Mouse (Mus musculus) forebrain, embryonic 14.5 days (tissue): Measurements from ENCODE around the gene Znhit6. TPM values are rescaled to one million over a fixed set of nuclear protein-coding genes. Genes with fewer than 3 reads are reported as not detected.

Experiments
- ATAC-seq: fragments of 200-750 bp; cut with Nextera tagmentation; 2 replicates; pipeline ENCODE4 v1.8.0; 2017; ENCODE audit warnings: mild to moderate bottlenecking, moderate library complexity
- DNase-seq: peaks from one replicate; pipeline ENCODE4 v3.0.0-alpha.2; 2015; ENCODE audit warnings: low spot score
- H3K27ac ChIP-seq: fragments of 300-500 bp; sonication (generic); 2 replicates; pipeline ENCODE4 v1.5.1; 2014; ENCODE audit warnings: low read depth, mild to moderate bottlenecking, control low read depth, low read length, moderate library complexity
- H3K27me3 ChIP-seq: fragments of 300-500 bp; sonication (generic); replicated peaks from 2 replicates; pipeline ENCODE4 v1.6.1; 2014; ENCODE audit warnings: low read length, control low read depth, mixed read lengths; ENCODE audit not compliant: control insufficient read depth, insufficient read depth
- H3K36me3 ChIP-seq: fragments of 300-500 bp; sonication (generic); 2 replicates; pipeline ENCODE4 v1.6.1; 2014; ENCODE audit warnings: low read length, control low read depth; ENCODE audit not compliant: control insufficient read depth, insufficient read depth
- H3K4me1 ChIP-seq: fragments of 300-500 bp; sonication (generic); 2 replicates; pipeline ENCODE4 v1.6.1; 2014; ENCODE audit warnings: antibody characterized with exemption, low read length, control low read depth; ENCODE audit not compliant: control insufficient read depth, insufficient read depth
- H3K4me2 ChIP-seq: fragments of 300-500 bp; sonication (generic); 2 replicates; pipeline ENCODE4 v1.6.1; 2014; ENCODE audit warnings: mild to moderate bottlenecking, control low read depth, low read length
- H3K4me3 ChIP-seq: fragments of 300-500 bp; sonication (generic); 2 replicates; pipeline ENCODE4 v1.5.1; 2014; ENCODE audit warnings: low read depth, low read length, control low read depth
- H3K9ac ChIP-seq: fragments of 300-500 bp; sonication (generic); 2 replicates; pipeline ENCODE4 v1.6.1; 2014; ENCODE audit warnings: mild to moderate bottlenecking, low read length, control low read depth, moderate library complexity
- H3K9me3 ChIP-seq: fragments of 300-500 bp; sonication (generic); replicated peaks from 2 replicates; pipeline ENCODE4 v1.6.1; 2016; ENCODE audit warnings: low read length, control low read depth, mixed read lengths; ENCODE audit not compliant: control insufficient read depth
- WGBS: fragments of 180-500 bp; shearing (Covaris S2); extraction: QIAGEN DNeasy Blood & Tissue Kit; methylation state at CpG from one replicate; pipeline ENCODE4 v1.1.7; 2014; 5-methylcytosine and 5-hydroxymethylcytosine counted together
- polyA plus RNA-seq: library from polyadenylated mRNA; unstranded; fragments of >200 nt; fragmentation: Nextera tagmentation; extraction: Ambion mirVana; gene quantifications from 2 replicates; pipeline ENCODE4 v1.2.1, GENCODE M21; 2014

Gene Znhit6
- polyA plus RNA-seq, 1 experiment from 2014 or later = 28.0 TPM

- peak; percentile 50 for DNase-seq
- ATAC-seq = peak; percentile 45; the same call in 1 of the 2 replicates
- Histone ChIP-seq H3K27ac (peak overlapping the region; percentile 21; the same call in 1 of the 2 replicates), H3K36me3 (no peaks in the 10 kb centered on the region), H3K4me2 (peak overlapping the region; percentile 21; the same call in 1 of the 2 replicates), H3K9ac (peak overlapping the region; percentile 10; the same call in 1 of the 2 replicates), H3K27me3 (no peaks in the 10 kb centered on the region), H3K9me3 (no peaks in the 10 kb centered on the region), H3K4me1 (peaks cover 10% of the 10 kb centered on the region), H3K4me3 (no peak overlapping the region)
- WGBS = 16% methylated on average over 17 of the region's 17 CpGs
Observed at GRCm38 (mm10) chr3:145614362-145615115, 38.5 kb downstream of the Znhit6 start.

DNA sequence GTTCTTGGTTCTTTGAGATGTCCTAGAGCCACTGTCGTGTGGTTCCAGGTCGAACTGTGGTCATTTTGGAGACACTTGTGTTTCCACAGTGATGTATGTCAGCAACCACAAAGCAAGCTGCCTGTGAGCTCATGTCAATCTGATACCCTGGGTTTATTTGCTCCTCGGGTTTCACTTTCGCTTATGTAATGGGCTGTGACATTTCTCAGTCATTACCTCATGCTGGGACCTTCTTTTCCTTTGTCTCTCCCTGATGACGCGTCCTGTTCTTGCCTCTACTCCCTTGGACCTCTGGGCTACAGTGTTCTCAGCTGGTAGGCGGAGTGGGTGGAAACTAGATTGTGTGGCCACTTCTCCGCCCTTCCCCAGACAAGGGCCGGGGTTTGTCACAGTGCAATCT, 42.3 kb downstream of the Znhit6 start:
- H3K27ac ChIP-seq = no peak overlapping the region
- peaks cover 10% of the 10 kb centered on the region for H3K4me1 ChIP-seq
- ATAC-seq (no peak), DNase-seq (no peak)
- H3K9me3 ChIP-seq = no peaks in the 10 kb centered on the region
- no peak overlapping the region for H3K4me3 ChIP-seq
- WGBS = 79% methylated on average over 9 of the region's 9 CpGs
- no peak overlapping the region for H3K4me2 ChIP-seq
- H3K36me3 ChIP-seq = no peaks in the 10 kb centered on the region
- no peaks in the 10 kb centered on the region for H3K27me3 ChIP-seq
- no peak overlapping the region for H3K9ac ChIP-seq

DNA sequence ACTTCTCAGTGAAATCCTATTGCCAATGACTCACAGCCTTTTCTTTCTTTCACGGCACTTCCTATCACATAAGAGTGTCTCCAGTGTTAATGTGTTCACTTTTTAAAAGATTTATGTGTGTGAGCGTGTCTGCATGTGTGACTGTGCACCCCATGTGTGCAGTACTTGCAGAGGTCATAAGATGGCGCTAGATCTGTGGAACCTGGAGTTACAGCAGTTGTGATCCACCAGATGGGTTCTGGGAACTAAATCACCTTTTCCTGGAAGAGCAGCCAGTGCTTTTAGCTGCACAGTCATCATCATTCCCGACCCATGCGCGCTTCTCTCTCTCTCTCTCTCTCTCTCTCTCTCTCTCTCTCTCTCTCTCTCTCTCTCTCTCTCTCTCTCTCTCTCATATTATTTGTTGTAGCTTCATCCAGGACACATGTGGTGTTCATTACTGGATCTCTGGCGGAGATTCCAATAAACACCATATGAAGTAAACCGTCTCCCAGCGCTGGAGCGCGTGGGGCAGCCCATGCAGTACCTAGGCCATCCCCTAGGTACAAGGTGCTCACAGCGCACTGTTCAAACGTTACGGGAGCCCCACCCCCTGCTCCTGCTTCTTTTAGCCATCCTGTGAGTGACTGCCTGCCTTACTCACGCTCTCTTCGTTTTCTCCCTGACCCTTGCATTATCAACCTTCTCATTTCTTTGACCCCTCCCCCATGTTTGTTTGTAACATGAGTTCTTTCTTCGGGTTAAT, 43.8 kb downstream of the Znhit6 start:
- Histone ChIP-seq H3K4me1 (peaks cover 5% of the 10 kb centered on the region), H3K4me3 (no peak overlapping the region), H3K4me2 (no peak overlapping the region), H3K27me3 (no peaks in the 10 kb centered on the region), H3K36me3 (no peaks in the 10 kb centered on the region), H3K9ac (no peak overlapping the region), H3K27ac (no peak overlapping the region), H3K9me3 (no peaks in the 10 kb centered on the region)
- DNase-seq (no peak), ATAC-seq (no peak)
- WGBS = 89% methylated on average over 17 of the region's 17 CpGs

DNA sequence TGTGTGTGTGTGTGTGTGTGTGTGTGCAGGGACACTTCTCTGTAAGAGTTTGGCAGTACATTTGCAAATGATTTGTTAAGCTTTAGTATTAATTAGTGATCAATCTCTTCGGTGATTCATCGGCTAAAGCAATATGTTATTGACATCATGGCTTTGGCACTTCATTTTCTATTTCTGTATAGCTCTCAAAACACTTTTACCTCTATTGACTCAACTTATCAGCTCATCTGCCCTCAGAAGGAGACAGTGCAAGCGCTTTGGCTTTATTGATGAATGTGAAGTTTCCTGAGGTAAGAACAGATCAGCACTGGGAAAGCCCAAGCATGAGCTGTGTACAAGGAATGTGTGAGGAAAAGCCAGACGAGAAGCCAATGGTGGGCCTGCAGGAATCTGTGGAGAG, 45.2 kb downstream of the Znhit6 start:
- Histone ChIP-seq H3K4me3 (no peak overlapping the region), H3K27ac (no peak overlapping the region), H3K4me1 (no peaks in the 10 kb centered on the region), H3K9me3 (no peaks in the 10 kb centered on the region), H3K27me3 (no peaks in the 10 kb centered on the region), H3K4me2 (no peak overlapping the region), H3K9ac (no peak overlapping the region), H3K36me3 (no peaks in the 10 kb centered on the region)
- DNase-seq (no peak), ATAC-seq (no peak)
- 90% methylated on average over 4 of the region's 4 CpGs for WGBS

- WGBS = 81% methylated on average over 12 of the region's 12 CpGs
- H3K4me3 ChIP-seq = no peak overlapping the region
- no peaks in the 10 kb centered on the region for H3K27me3 ChIP-seq
- no peaks in the 10 kb centered on the region for H3K9me3 ChIP-seq
- ATAC-seq (no peak), DNase-seq (no peak)
- no peak overlapping the region for H3K27ac ChIP-seq
- no peaks in the 10 kb centered on the region for H3K36me3 ChIP-seq
- H3K4me2 ChIP-seq = no peak overlapping the region
- H3K4me1 ChIP-seq = peaks cover under 1% of the 10 kb centered on the region; the same call in 1 of the 2 replicates
- H3K9ac ChIP-seq = no peak overlapping the region
Observed at GRCm38 (mm10) chr3:145623047-145623446, 47.0 kb downstream of the Znhit6 start.

GRCm38 (mm10) chr3:145624786-145625185, 48.8 kb downstream of the Znhit6 start:
- Histone ChIP-seq H3K4me3 (no peak overlapping the region), H3K27ac (no peak overlapping the region), H3K9ac (no peak overlapping the region), H3K4me1 (peaks cover 7% of the 10 kb centered on the region), H3K9me3 (no peaks in the 10 kb centered on the region), H3K36me3 (no peaks in the 10 kb centered on the region), H3K27me3 (no peaks in the 10 kb centered on the region), H3K4me2 (no peak overlapping the region)
- 91% methylated on average over 4 of the region's 4 CpGs for WGBS
- ATAC-seq (no peak), DNase-seq (no peak)

DNA sequence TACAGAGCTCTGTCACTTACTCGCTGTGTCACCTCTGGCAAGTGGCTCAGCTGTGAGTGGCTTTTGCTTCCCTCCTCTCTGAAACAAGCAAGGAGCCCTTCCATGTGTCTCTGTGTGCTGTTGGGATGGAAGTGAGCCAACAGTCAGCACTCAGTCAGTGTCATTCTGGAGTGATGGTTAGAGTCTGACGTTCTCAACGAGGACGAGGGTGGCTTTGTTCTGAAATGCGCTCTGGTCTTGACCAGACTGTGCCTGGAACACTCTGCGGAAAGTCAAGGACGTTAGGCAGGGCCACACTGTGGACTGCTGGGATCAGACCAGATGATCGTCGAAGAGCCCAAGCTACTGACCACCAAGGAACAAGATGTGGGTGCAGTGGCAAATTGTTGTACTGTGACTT, 49.5 kb downstream of the Znhit6 start:
- DNase-seq (no peak), ATAC-seq (no peak)
- H3K9me3 ChIP-seq = no peaks in the 10 kb centered on the region
- 82% methylated on average over 9 of the region's 9 CpGs for WGBS
- no peak overlapping the region for H3K9ac ChIP-seq
- no peaks in the 10 kb centered on the region for H3K27me3 ChIP-seq
- H3K36me3 ChIP-seq = no peaks in the 10 kb centered on the region
- no peak overlapping the region for H3K4me3 ChIP-seq
- no peak overlapping the region for H3K27ac ChIP-seq
- H3K4me2 ChIP-seq = no peak overlapping the region
- peaks cover 7% of the 10 kb centered on the region for H3K4me1 ChIP-seq

- no peaks in the 10 kb centered on the region for H3K36me3 ChIP-seq
- no peak overlapping the region for H3K9ac ChIP-seq
- ATAC-seq (no peak), DNase-seq (no peak)
- no peaks in the 10 kb centered on the region for H3K27me3 ChIP-seq
- H3K4me1 ChIP-seq = peaks cover 7% of the 10 kb centered on the region
- WGBS = 95% methylated on average over 1 of the region's 1 CpGs
- no peak overlapping the region for H3K27ac ChIP-seq
- H3K9me3 ChIP-seq = no peaks in the 10 kb centered on the region
- H3K4me2 ChIP-seq = no peak overlapping the region
- H3K4me3 ChIP-seq = no peak overlapping the region
Observed at GRCm38 (mm10) chr3:145626063-145626462, 50.1 kb downstream of the Znhit6 start.

- DNase-seq (peak; percentile 48), ATAC-seq (peak; percentile 56)
- no peaks in the 10 kb centered on the region for H3K9me3 ChIP-seq
- H3K27ac ChIP-seq = no peak overlapping the region
- WGBS = 81% methylated on average over 3 of the region's 3 CpGs
- no peak overlapping the region for H3K4me3 ChIP-seq
- no peaks in the 10 kb centered on the region for H3K36me3 ChIP-seq
- H3K4me1 ChIP-seq = peaks cover 7% of the 10 kb centered on the region
- no peaks in the 10 kb centered on the region for H3K27me3 ChIP-seq
- H3K9ac ChIP-seq = no peak overlapping the region
- H3K4me2 ChIP-seq = no peak overlapping the region
Observed at GRCm38 (mm10) chr3:145627830-145628229, 51.8 kb downstream of the Znhit6 start.
